8 mouse cellular contexts compared by ENCODE assay signal in the genomic region with DNA sequence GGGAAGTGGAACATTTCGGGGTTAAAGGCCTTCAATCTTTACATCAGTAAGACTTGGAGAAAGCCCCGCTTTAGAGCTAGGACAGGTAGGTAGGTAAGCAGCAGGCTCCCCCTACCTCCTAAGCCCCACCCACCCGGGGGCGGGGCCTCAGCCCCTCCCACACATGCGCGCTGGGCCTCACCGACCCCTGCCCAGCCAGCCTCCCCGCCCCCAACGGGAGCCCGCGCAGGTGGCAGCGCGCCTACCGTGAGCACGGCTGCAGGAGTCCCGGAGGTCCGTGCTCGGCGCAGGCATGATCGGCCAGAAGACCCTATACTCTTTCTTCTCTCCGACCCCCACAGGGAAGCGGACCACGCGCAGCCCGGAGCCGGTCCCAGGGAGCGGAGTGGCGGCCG. TPM values are rescaled to one million over a fixed set of nuclear protein-coding genes. Genes with fewer than 3 reads are reported as not detected.
DNase-seq lines count a peak whose midpoint lies in the region; ATAC-seq and TF ChIP-seq lines count a peak whose summit lies in the region.

TSS of gene Ung (plus strand) at position 176 of the 395 bp plus-strand sequence.

- intact Hi-C loops in gastrocnemius, adult 2 months (cut with DNase I) = loop anchor here (5.0 kb wide), 1 partner anchor 42 kb away; no protein-coding TSS in a partner anchor
- intact Hi-C loops in gastrocnemius, postnatal 36 days (cut with DNase I) = no loop called here

- WGBS in forebrain, embryonic 13.5 days = under 1% methylated on average over 28 of the region's 29 CpGs
- WGBS in hindbrain, embryonic 15.5 days = 1% methylated on average over 25 of the region's 29 CpGs
- 3% methylated on average over 29 of the region's 29 CpGs for WGBS in liver, embryonic 14.5 days (ENCODE audit: insufficient replicate concordance)
- WGBS in neural tube, embryonic 14.5 days = under 1% methylated on average over 27 of the region's 29 CpGs

- peak within 1 kb of the TSS; percentile 90 for H3K27ac ChIP-seq in gastrocnemius, adult 2 months
- H3K27ac ChIP-seq in forebrain, embryonic 13.5 days = peak within 1 kb of the TSS; percentile 48
- H3K27ac ChIP-seq in hindbrain, embryonic 15.5 days (replicated peaks) = peak within 1 kb of the TSS; percentile 56
- no peak within 1 kb of the TSS for H3K27ac ChIP-seq in liver, embryonic 14.5 days
- H3K27ac ChIP-seq in neural tube, embryonic 14.5 days (ENCODE audit: low read depth, low read length) = 0 out of 2 replicates have a peak within 1 kb of the TSS, but pooled peaks have one; percentile 16

- ATAC-seq in forebrain, embryonic 13.5 days = peak; percentile 52
- peak; percentile 50 for ATAC-seq in hindbrain, embryonic 15.5 days (ENCODE audit: low FRiP score, low read depth)
- peak; percentile 22; the same call in 1 of the 2 replicates for ATAC-seq in liver, embryonic 14.5 days (ENCODE audit: insufficient read depth)
- peak; percentile 59 for ATAC-seq in neural tube, embryonic 14.5 days (ENCODE audit: low read depth)
- ATAC-seq in erythroid progenitor cell, adult 5-6 weeks (replicated peaks; ENCODE audit: low FRiP score, poor library complexity, severe bottlenecking) = no peak

- peak within 1 kb of the TSS; percentile 96 for H3K4me2 ChIP-seq in forebrain, embryonic 13.5 days
- H3K4me2 ChIP-seq in hindbrain, embryonic 15.5 days = peak within 1 kb of the TSS; percentile 93
- H3K4me2 ChIP-seq in liver, embryonic 14.5 days (ENCODE audit: low read depth) = peak within 1 kb of the TSS; percentile 82
- H3K4me2 ChIP-seq in neural tube, embryonic 14.5 days (ENCODE audit: low read depth, low read length) = peak within 1 kb of the TSS; percentile 97

- no peaks in the 10 kb centered on the region for H3K9me3 ChIP-seq in forebrain, embryonic 13.5 days (replicated peaks)
- H3K9me3 ChIP-seq in hindbrain, embryonic 15.5 days = no peaks in the 10 kb centered on the region
- H3K9me3 ChIP-seq in liver, embryonic 14.5 days (ENCODE audit: control insufficient read depth, low read length) = no peaks in the 10 kb centered on the region
- H3K9me3 ChIP-seq in neural tube, embryonic 14.5 days (ENCODE audit: control insufficient read depth, low read length) = no peaks in the 10 kb centered on the region

- H3K36me3 ChIP-seq in forebrain, embryonic 13.5 days (ENCODE audit: poor library complexity, severe bottlenecking) = peaks cover 18% of the 10 kb centered on the region; the same call in 1 of the 2 replicates
- no peaks in the 10 kb centered on the region for H3K36me3 ChIP-seq in hindbrain, embryonic 15.5 days
- H3K36me3 ChIP-seq in liver, embryonic 14.5 days (replicated peaks; ENCODE audit: control insufficient read depth, insufficient read depth, low read depth) = no peaks in the 10 kb centered on the region
- no peaks in the 10 kb centered on the region for H3K36me3 ChIP-seq in neural tube, embryonic 14.5 days (ENCODE audit: control insufficient read depth, insufficient read depth, low read length)

- H3K9ac ChIP-seq in forebrain, embryonic 13.5 days = peak within 1 kb of the TSS; percentile 70
- peak within 1 kb of the TSS; percentile 45 for H3K9ac ChIP-seq in hindbrain, embryonic 15.5 days
- H3K9ac ChIP-seq in liver, embryonic 14.5 days (replicated peaks) = peak within 1 kb of the TSS; percentile 44
- H3K9ac ChIP-seq in neural tube, embryonic 14.5 days (replicated peaks; ENCODE audit: low read depth, low read length) = peak within 1 kb of the TSS; percentile 48; the same call in 1 of the 2 replicates

- H3K4me1 ChIP-seq in forebrain, embryonic 13.5 days = peaks cover 40% of the 10 kb centered on the region
- H3K4me1 ChIP-seq in hindbrain, embryonic 15.5 days (replicated peaks) = peaks cover 16% of the 10 kb centered on the region
- peaks cover 18 to 28% of the 10 kb centered on the region in 2 experiments for H3K4me1 ChIP-seq in liver, embryonic 14.5 days (replicated peaks; ENCODE audit: control insufficient read depth in 2 of 2, insufficient read depth in 2 of 2, low read length in 1 of 2)
- peaks cover 6% of the 10 kb centered on the region; the same call in 1 of the 2 replicates for H3K4me1 ChIP-seq in neural tube, embryonic 14.5 days (ENCODE audit: control insufficient read depth, insufficient read depth, low read length)

- 0 out of 2 replicates have a peak, but pooled peaks have one; percentile 11 for TF ChIP-seq POLR2A in brain, embryonic 14.5 days (IDR thresholded peaks at IDR 0.05; ENCODE audit: borderline replicate concordance, extremely low read depth, insufficient read depth, insufficient read length, poor library complexity, severe bottlenecking)

- TF ChIP-seq CTCF in gastrocnemius, adult 2 months (IDR thresholded peaks at IDR 0.05) = no peak
- TF ChIP-seq CTCF in brain, embryonic 14.5 days (IDR thresholded peaks at IDR 0.05; ENCODE audit: borderline replicate concordance, extremely low read depth, insufficient read depth, insufficient read length) = no peak
- no peak for TF ChIP-seq CTCF in liver, embryonic 14.5 days (IDR thresholded peaks at IDR 0.05; ENCODE audit: low read depth)

- DNase-seq in gastrocnemius, adult 2 months = peak; percentile 65
- no peak for DNase-seq in gastrocnemius, postnatal 36 days
- peak; percentile 78 for DNase-seq in brain, embryonic 14.5 days (ENCODE audit: low read depth)
- DNase-seq in liver, embryonic 14.5 days (ENCODE audit: low read depth in 3 of 3, low spot score in 3 of 3) = peak in 1 of 3 experiments; percentile 26

- TF ChIP-seq EP300 in liver, embryonic 14.5 days (IDR thresholded peaks at IDR 0.05; ENCODE audit: low read depth) = no peak

- peak within 1 kb of the TSS; percentile 94 for H3K4me3 ChIP-seq in gastrocnemius, adult 2 months
- peak within 1 kb of the TSS; percentile 81 for H3K4me3 ChIP-seq in forebrain, embryonic 13.5 days
- peak within 1 kb of the TSS; percentile 70 for H3K4me3 ChIP-seq in hindbrain, embryonic 15.5 days
- H3K4me3 ChIP-seq in liver, embryonic 14.5 days (ENCODE audit: insufficient read depth in 1 of 2, low read depth in 2 of 2, low read length in 2 of 2) = peak within 1 kb of the TSS; percentile 64 to 65
- peak within 1 kb of the TSS; percentile 73 for H3K4me3 ChIP-seq in neural tube, embryonic 14.5 days (ENCODE audit: low read depth, low read length)

- H3K27me3 ChIP-seq in forebrain, embryonic 13.5 days = no peaks in the 10 kb centered on the region
- no peaks in the 10 kb centered on the region for H3K27me3 ChIP-seq in hindbrain, embryonic 15.5 days
- H3K27me3 ChIP-seq in liver, embryonic 14.5 days (ENCODE audit: control insufficient read depth, insufficient read depth, low read length) = no peaks in the 10 kb centered on the region
- no peaks in the 10 kb centered on the region for H3K27me3 ChIP-seq in neural tube, embryonic 14.5 days (ENCODE audit: control insufficient read depth, insufficient read depth, low read length)

RNA-seq across cellular contexts. Expression of gene Ung, which starts in this region (rescaled TPM):
- 10 to 100 TPM in 1 of 2 experiments, 1 to 10 TPM in 1; 9.2 to 10.5 TPM for total RNA-seq in gastrocnemius, adult 2 months (2021)
- 10 to 100 TPM in 1 of 2 experiments, 1 to 10 TPM in 1; 9.7 to 13.2 TPM for total RNA-seq in gastrocnemius, postnatal 36 days (2021)
- 8.8 and 16.4 TPM in 2 replicates for polyA plus RNA-seq in brain, embryonic 14.5 days (2012; rRNA removed)
- polyA plus RNA-seq in forebrain, embryonic 13.5 days (2015; fragmentation: Nextera tagmentation; extraction: Ambion mirVana) = 45.3 and 46.6 TPM in 2 replicates
- polyA plus RNA-seq in hindbrain, embryonic 15.5 days (2015; fragmentation: Nextera tagmentation; extraction: Ambion mirVana) = 12.8 and 13.5 TPM in 2 replicates
- polyA plus RNA-seq in liver, embryonic 14.5 days (2012; rRNA removed) = 13.1 and 13.3 TPM in 2 replicates
- 11.0 and 11.4 TPM in 2 replicates for polyA plus RNA-seq in liver, embryonic 14.5 days (2014; fragmentation: Nextera tagmentation; extraction: Ambion mirVana)
- 4.1 and 4.8 TPM in 2 replicates for polyA plus RNA-seq in neural tube, embryonic 14.5 days (2014; fragmentation: Nextera tagmentation; extraction: Ambion mirVana)
- 1.1 and 3.4 TPM in 2 replicates for total RNA-seq in erythroid progenitor cell, adult 5-6 weeks (2015; ENCODE audit: low replicate concordance)
- total RNA-seq in erythroid progenitor cell, adult 5-6 weeks (2017; ENCODE audit: low replicate concordance) = 1.7 and 5.5 TPM in 2 replicates

Comparison
In these comparisons a context has a peak if more than half of its experiments do, and no peak if none do; other contexts are left out.
1. DNase-seq: peak in gastrocnemius, adult 2 months (single experiment) and brain, embryonic 14.5 days (single experiment); none in gastrocnemius, postnatal 36 days (0 of 2).
2. Peak in every context shown above with its lines, with median percentiles within 50 percentile points of each other: H3K4me3 ChIP-seq, H3K4me2 ChIP-seq and H3K9ac ChIP-seq.